Mouse (Mus musculus): ENCODE data around the gene Lrrc74b. TPM values are rescaled to one million over a fixed set of nuclear protein-coding genes. Genes with fewer than 3 reads are reported as not detected.

Gene Lrrc74b
- polyA plus RNA-seq, 1 experiment = 0.36 TPM

GRCm38 (mm10) chr16:17575870-17576824 lies 15.1 kb upstream of the Lrrc74b start:
- peak; percentile 81 to 83 for DNase-seq
- no peaks in the 10 kb centered on the region for H3K27me3 ChIP-seq (ENCODE audit: control insufficient read depth, insufficient read depth, low read length)
- WGBS = 4% methylated on average over 45 of the region's 45 CpGs
- H3K4me3 ChIP-seq (replicated peaks; ENCODE audit: insufficient read depth, low read depth, low read length) = peak overlapping the region; percentile 80
- peaks cover 12% of the 10 kb centered on the region; the same call in 1 of the 2 replicates for H3K4me1 ChIP-seq (ENCODE audit: control insufficient read depth, insufficient read depth, low read length)
- TF ChIP-seq POLR2A (IDR thresholded peaks at IDR 0.05; ENCODE audit: borderline replicate concordance, insufficient read depth, low read length) (peak; percentile 86), CTCF (IDR thresholded peaks at IDR 0.05; ENCODE audit: borderline replicate concordance, insufficient read depth, low read depth, low read length) (no peak)
- peak overlapping the region; percentile 75 for H3K27ac ChIP-seq (ENCODE audit: insufficient read depth, low read length)

GRCm38 (mm10) chr16:17566186-17566585 lies 5.1 kb upstream of the Lrrc74b start:
- 11% methylated on average over 4 of the region's 4 CpGs for WGBS
- H3K27me3 ChIP-seq (ENCODE audit: control insufficient read depth, insufficient read depth, low read length) = no peaks in the 10 kb centered on the region
- TF ChIP-seq CTCF (IDR thresholded peaks at IDR 0.05; ENCODE audit: borderline replicate concordance, insufficient read depth, low read depth, low read length) = no peak
- no peak for TF ChIP-seq POLR2A (IDR thresholded peaks at IDR 0.05; ENCODE audit: borderline replicate concordance, insufficient read depth, low read length)
- no peak overlapping the region for H3K27ac ChIP-seq (ENCODE audit: insufficient read depth, low read length)
- no peak overlapping the region for H3K4me3 ChIP-seq (replicated peaks; ENCODE audit: insufficient read depth, low read depth, low read length)
- no peaks in the 10 kb centered on the region; the same call in 1 of the 2 replicates for H3K4me1 ChIP-seq (ENCODE audit: control insufficient read depth, insufficient read depth, low read length)
- DNase-seq = no peak

GRCm38 (mm10) chr16:17564771-17565170 lies 3.7 kb upstream of the Lrrc74b start:
- TF ChIP-seq CTCF (IDR thresholded peaks at IDR 0.05; ENCODE audit: borderline replicate concordance, insufficient read depth, low read depth, low read length) (no peak), POLR2A (IDR thresholded peaks at IDR 0.05; ENCODE audit: borderline replicate concordance, insufficient read depth, low read length) (no peak)
- Histone ChIP-seq H3K4me1 (ENCODE audit: control insufficient read depth, insufficient read depth, low read length) (no peaks in the 10 kb centered on the region; the same call in 1 of the 2 replicates), H3K27me3 (ENCODE audit: control insufficient read depth, insufficient read depth, low read length) (no peaks in the 10 kb centered on the region), H3K4me3 (replicated peaks; ENCODE audit: insufficient read depth, low read depth, low read length) (no peak overlapping the region), H3K27ac (ENCODE audit: insufficient read depth, low read length) (no peak overlapping the region)
- DNase-seq = no peak
- 80% methylated on average over 3 of the region's 3 CpGs for WGBS

- no peak overlapping the region for H3K4me3 ChIP-seq (replicated peaks; ENCODE audit: insufficient read depth, low read depth, low read length)
- no peak overlapping the region for H3K27ac ChIP-seq (ENCODE audit: insufficient read depth, low read length)
- no peaks in the 10 kb centered on the region; the same call in 1 of the 2 replicates for H3K4me1 ChIP-seq (ENCODE audit: control insufficient read depth, insufficient read depth, low read length)
- TF ChIP-seq CTCF (IDR thresholded peaks at IDR 0.05; ENCODE audit: borderline replicate concordance, insufficient read depth, low read depth, low read length) (no peak), POLR2A (IDR thresholded peaks at IDR 0.05; ENCODE audit: borderline replicate concordance, insufficient read depth, low read length) (no peak)
- H3K27me3 ChIP-seq (ENCODE audit: control insufficient read depth, insufficient read depth, low read length) = no peaks in the 10 kb centered on the region
- no peak for DNase-seq
- WGBS = 62% methylated on average over 2 of the region's 2 CpGs
These were observed 3.2 kb upstream of the Lrrc74b start for GRCm38 (mm10) chr16:17564221-17564620.

- 4% methylated on average over 1 of the region's 1 CpGs for WGBS
- Histone ChIP-seq H3K4me3 (replicated peaks; ENCODE audit: insufficient read depth, low read depth, low read length) (no peak overlapping the region), H3K4me1 (ENCODE audit: control insufficient read depth, insufficient read depth, low read length) (no peaks in the 10 kb centered on the region; the same call in 1 of the 2 replicates), H3K27ac (ENCODE audit: insufficient read depth, low read length) (no peak overlapping the region), H3K27me3 (ENCODE audit: control insufficient read depth, insufficient read depth, low read length) (no peaks in the 10 kb centered on the region)
- TF ChIP-seq POLR2A (IDR thresholded peaks at IDR 0.05; ENCODE audit: borderline replicate concordance, insufficient read depth, low read length) = no peak
- TF ChIP-seq CTCF (IDR thresholded peaks at IDR 0.05; ENCODE audit: borderline replicate concordance, insufficient read depth, low read depth, low read length) = no peak
- DNase-seq = no peak
These were observed 2.5 kb upstream of the Lrrc74b start for GRCm38 (mm10) chr16:17563580-17563979.

- Histone ChIP-seq H3K4me3 (replicated peaks; ENCODE audit: insufficient read depth, low read depth, low read length) (no peak within 1 kb of the TSS), H3K27ac (ENCODE audit: insufficient read depth, low read length) (no peak within 1 kb of the TSS), H3K27me3 (ENCODE audit: control insufficient read depth, insufficient read depth, low read length) (no peaks in the 10 kb centered on the region), H3K4me1 (ENCODE audit: control insufficient read depth, insufficient read depth, low read length) (no peaks in the 10 kb centered on the region; the same call in 1 of the 2 replicates)
- no peak for DNase-seq
- 7% methylated on average over 10 of the region's 10 CpGs for WGBS
- TF ChIP-seq CTCF (IDR thresholded peaks at IDR 0.05; ENCODE audit: borderline replicate concordance, insufficient read depth, low read depth, low read length) (no peak), POLR2A (IDR thresholded peaks at IDR 0.05; ENCODE audit: borderline replicate concordance, insufficient read depth, low read length) (no peak)
These were observed 733 bp upstream of the Lrrc74b start, which contains the start of gene P2rx6 for GRCm38 (mm10) chr16:17561751-17562208. TSS of gene P2rx6 (plus strand) at chr16:17561885.

- TF ChIP-seq CTCF (IDR thresholded peaks at IDR 0.05; ENCODE audit: borderline replicate concordance, insufficient read depth, low read depth, low read length) = no peak
- no peak for TF ChIP-seq POLR2A (IDR thresholded peaks at IDR 0.05; ENCODE audit: borderline replicate concordance, insufficient read depth, low read length)
- no peak overlapping the region for H3K27ac ChIP-seq (ENCODE audit: insufficient read depth, low read length)
- no peak for DNase-seq
- H3K4me1 ChIP-seq (ENCODE audit: control insufficient read depth, insufficient read depth, low read length) = no peaks in the 10 kb centered on the region; the same call in 1 of the 2 replicates
- no peak overlapping the region for H3K4me3 ChIP-seq (replicated peaks; ENCODE audit: insufficient read depth, low read depth, low read length)
- H3K27me3 ChIP-seq (ENCODE audit: control insufficient read depth, insufficient read depth, low read length) = no peaks in the 10 kb centered on the region
- 79% methylated on average over 9 of the region's 9 CpGs for WGBS
These were observed 1.5 kb downstream of the Lrrc74b start for GRCm38 (mm10) chr16:17559396-17560027.

Measured in cerebellum, adult 2 months (tissue).